Mouse (Mus musculus) hindbrain, embryonic 14.5 days (tissue): ENCODE data around the gene Hk3. TPM values are rescaled to one million over a fixed set of nuclear protein-coding genes. Genes with fewer than 3 reads are reported as not detected.
A peak's percentile ranks its signal among the peaks of the same experiment; 100 is the strongest.

Source experiments
- ATAC-seq: fragments of 200-750 bp; cut with Nextera tagmentation; 2 replicates; pipeline ENCODE4 v1.8.0; 2017; ENCODE audit warnings: moderate number of reproducible peaks, mild to moderate bottlenecking, moderate TSS enrichment, moderate library complexity; ENCODE audit not compliant: low FRiP score
- DNase-seq: peaks from one replicate; pipeline ENCODE4 v3.0.0-alpha.2; 2015; ENCODE audit warnings: low spot score
- H3K27ac ChIP-seq: fragments of 300-500 bp; sonication (generic); 2 replicates; pipeline ENCODE4 v1.5.1; 2014; ENCODE audit warnings: mild to moderate bottlenecking, moderate library complexity
- H3K27me3 ChIP-seq: fragments of 300-500 bp; sonication (generic); 2 replicates; pipeline ENCODE4 v1.6.1; 2014; ENCODE audit warnings: mild to moderate bottlenecking, low read length, mixed read lengths; ENCODE audit not compliant: control insufficient read depth, insufficient read depth
- H3K36me3 ChIP-seq: fragments of 300-500 bp; sonication (generic); replicated peaks from 2 replicates; pipeline ENCODE4 v1.6.1; 2014; ENCODE audit not compliant: control insufficient read depth, insufficient read depth
- H3K4me1 ChIP-seq: fragments of 300-500 bp; sonication (generic); replicated peaks from 2 replicates; pipeline ENCODE4 v1.6.1; 2014; ENCODE audit warnings: antibody characterized with exemption, low read length, mixed read lengths; ENCODE audit not compliant: control insufficient read depth, insufficient read depth
- H3K4me2 ChIP-seq: fragments of 300-500 bp; sonication (generic); replicated peaks from 2 replicates; pipeline ENCODE4 v1.6.1; 2014; ENCODE audit warnings: mild to moderate bottlenecking, moderate library complexity
- H3K4me3 ChIP-seq: fragments of 300-500 bp; sonication (generic); replicated peaks from 2 replicates; pipeline ENCODE4 v1.5.1; 2014; ENCODE audit warnings: mild to moderate bottlenecking, low read length
- H3K9ac ChIP-seq: fragments of 300-500 bp; sonication (generic); 2 replicates; pipeline ENCODE4 v1.6.1; 2014
- H3K9me3 ChIP-seq: fragments of 300-500 bp; sonication (generic); 2 replicates; pipeline ENCODE4 v1.6.1; 2016; ENCODE audit warnings: low read length; ENCODE audit not compliant: control insufficient read depth
- WGBS: fragments of 180-500 bp; shearing (Covaris S2); extraction: QIAGEN DNeasy Blood & Tissue Kit; methylation state at CpG from one replicate; pipeline ENCODE4 v1.1.7; 2014; 5-methylcytosine and 5-hydroxymethylcytosine counted together
- polyA plus RNA-seq: library from polyadenylated mRNA; unstranded; fragments of >200 nt; fragmentation: Nextera tagmentation; extraction: Ambion mirVana; gene quantifications from 2 replicates; pipeline ENCODE4 v1.2.1, GENCODE M21; 2014

Gene Hk3
- 0.70 and 0.83 TPM in 2 replicates for polyA plus RNA-seq

DNA sequence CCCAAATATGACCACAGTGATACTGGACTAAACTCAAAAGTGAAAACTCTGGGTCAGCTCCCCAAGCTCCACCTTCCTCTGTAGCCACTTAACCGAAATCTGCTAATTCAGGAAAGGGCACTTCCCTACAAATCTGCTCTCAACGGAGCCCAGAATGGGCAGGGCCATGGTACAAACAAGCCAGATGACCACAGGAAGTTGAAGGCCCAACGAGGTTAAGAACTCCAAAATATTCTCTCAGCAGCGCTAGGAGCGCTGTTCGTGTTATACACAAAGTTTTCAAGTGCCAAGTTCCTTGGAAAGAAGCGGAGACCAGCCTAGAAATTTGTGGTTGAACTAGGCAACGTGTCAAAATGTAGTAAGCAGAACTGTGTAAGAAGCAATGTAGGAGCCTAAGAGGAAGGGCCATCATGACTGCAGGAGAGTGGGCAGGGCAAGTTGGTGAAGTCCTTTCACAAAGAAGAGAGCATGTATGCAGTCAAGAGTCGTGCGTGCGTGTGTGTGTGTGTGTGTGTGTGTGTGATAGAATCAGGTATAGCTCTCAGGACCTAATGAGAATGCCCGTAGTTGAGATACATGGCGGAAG lies at the start of gene Hk3:
Gene Hk3 (minus strand): TSS at position 192 of the 586 bp plus-strand sequence.
- ATAC-seq (no peak), DNase-seq (no peak)
- Histone ChIP-seq H3K36me3 (no peaks in the 10 kb centered on the region; the same call in 1 of the 2 replicates), H3K27ac (no peak within 1 kb of the TSS), H3K9ac (no peak within 1 kb of the TSS), H3K4me2 (no peak within 1 kb of the TSS), H3K27me3 (no peaks in the 10 kb centered on the region), H3K9me3 (no peaks in the 10 kb centered on the region), H3K4me3 (no peak within 1 kb of the TSS), H3K4me1 (no peaks in the 10 kb centered on the region)
- 92% methylated on average over 13 of the region's 13 CpGs for WGBS

DNA sequence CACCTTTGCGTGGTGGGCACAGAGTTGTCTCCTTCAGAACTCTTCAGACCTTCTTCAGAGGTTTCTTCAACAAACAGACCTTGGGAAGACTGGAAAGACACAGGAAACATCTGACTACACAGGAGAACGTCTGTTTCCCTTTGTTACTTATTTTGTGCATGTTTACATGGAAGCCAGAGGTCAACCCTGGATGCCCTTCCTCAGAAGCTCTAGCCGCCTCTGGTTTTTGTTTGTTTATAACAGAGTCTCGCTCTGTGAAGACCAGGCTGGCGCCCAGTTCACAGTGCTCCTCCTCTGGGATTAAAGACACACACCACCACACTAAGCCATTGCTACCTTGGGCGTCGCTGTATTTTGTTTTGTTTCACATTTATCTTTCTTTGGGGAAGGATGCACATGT lies 48.5 kb upstream of the Hk3 start:
- Histone ChIP-seq H3K4me2 (no peak overlapping the region), H3K9me3 (no peaks in the 10 kb centered on the region), H3K4me1 (no peaks in the 10 kb centered on the region), H3K9ac (no peak overlapping the region), H3K27me3 (no peaks in the 10 kb centered on the region), H3K4me3 (no peak overlapping the region), H3K36me3 (peaks cover 11% of the 10 kb centered on the region; the same call in 1 of the 2 replicates), H3K27ac (no peak overlapping the region)
- ATAC-seq = no peak
- WGBS = 80% methylated on average over 7 of the region's 7 CpGs
- DNase-seq = no peak

DNA sequence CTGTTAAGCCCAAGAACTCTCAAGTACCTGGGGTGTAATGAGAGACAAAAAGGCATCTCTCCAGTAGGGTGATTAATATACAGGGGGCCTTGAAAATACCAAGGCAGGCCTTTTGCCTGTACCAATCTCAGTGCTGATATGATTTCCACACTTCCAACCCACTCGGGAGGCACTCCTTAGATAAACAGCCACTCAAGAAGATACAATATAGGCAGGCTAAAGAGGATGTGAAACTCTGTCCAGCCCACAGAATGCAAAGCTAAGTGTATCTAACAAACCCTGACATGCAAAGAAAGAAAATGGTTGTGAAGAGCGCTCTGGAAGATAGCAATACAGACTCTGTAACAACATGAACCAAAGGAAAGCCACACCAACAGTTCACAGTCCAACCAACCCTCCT lies 42.1 kb upstream of the Hk3 start:
- Histone ChIP-seq H3K9ac (no peak overlapping the region), H3K27ac (no peak overlapping the region), H3K9me3 (no peaks in the 10 kb centered on the region), H3K36me3 (no peaks in the 10 kb centered on the region; the same call in 1 of the 2 replicates), H3K27me3 (no peaks in the 10 kb centered on the region), H3K4me1 (no peaks in the 10 kb centered on the region), H3K4me3 (no peak overlapping the region), H3K4me2 (no peak overlapping the region)
- WGBS = 90% methylated on average over 2 of the region's 2 CpGs
- ATAC-seq (no peak), DNase-seq (no peak)

DNA sequence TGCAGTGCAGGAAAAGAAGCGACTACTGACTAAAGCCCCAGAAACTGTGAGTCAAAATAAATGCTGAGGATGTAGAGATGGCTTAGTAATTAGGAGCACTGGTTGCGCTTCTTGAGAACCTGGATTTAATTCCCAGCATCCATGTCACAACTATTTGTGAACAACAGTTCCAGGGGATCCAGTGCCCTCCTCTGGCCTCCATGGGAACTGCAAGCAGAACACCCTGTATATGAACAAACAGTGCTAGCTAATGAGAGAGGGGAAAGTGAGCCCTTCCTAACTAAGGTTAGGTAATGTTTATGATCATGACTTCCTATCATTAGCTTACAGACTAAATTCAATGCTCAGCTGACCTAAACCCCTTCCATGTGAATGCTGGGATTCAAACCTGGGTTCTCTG lies 36.9 kb upstream of the Hk3 start:
- Histone ChIP-seq H3K27me3 (no peaks in the 10 kb centered on the region), H3K4me3 (no peak overlapping the region), H3K9ac (no peak overlapping the region), H3K9me3 (no peaks in the 10 kb centered on the region), H3K4me2 (no peak overlapping the region), H3K27ac (no peak overlapping the region), H3K4me1 (no peaks in the 10 kb centered on the region), H3K36me3 (peaks cover 6% of the 10 kb centered on the region; the same call in 1 of the 2 replicates)
- no peak for DNase-seq
- ATAC-seq = no peak
- 94% methylated on average over 2 of the region's 2 CpGs for WGBS

DNA sequence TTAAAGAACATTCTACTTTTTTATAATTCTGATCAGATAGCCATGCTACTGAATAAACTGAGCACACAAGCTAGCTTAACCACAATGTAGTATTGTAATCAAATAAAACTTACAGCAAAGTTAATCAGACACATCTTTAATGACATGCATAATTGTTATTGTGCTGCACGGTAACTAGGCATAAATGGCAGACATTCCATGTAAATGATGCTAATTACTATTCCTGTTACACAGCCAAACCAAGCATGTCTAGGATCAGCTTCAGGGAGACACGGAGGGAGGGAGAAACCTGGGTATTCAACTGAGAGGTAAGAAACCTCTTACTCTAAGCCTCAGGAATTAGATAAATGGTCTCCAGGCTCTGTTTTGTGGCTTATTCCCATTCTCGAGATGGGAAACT lies 26.5 kb upstream of the Hk3 start:
- 45% methylated on average over 3 of the region's 3 CpGs for WGBS
- no peak overlapping the region for H3K9ac ChIP-seq
- H3K4me1 ChIP-seq = no peaks in the 10 kb centered on the region
- ATAC-seq (no peak), DNase-seq (peak; percentile 36)
- H3K27ac ChIP-seq = no peak overlapping the region
- no peak overlapping the region for H3K4me2 ChIP-seq
- H3K36me3 ChIP-seq = peaks cover 6% of the 10 kb centered on the region; the same call in 1 of the 2 replicates
- no peak overlapping the region for H3K4me3 ChIP-seq
- H3K27me3 ChIP-seq = no peaks in the 10 kb centered on the region
- H3K9me3 ChIP-seq = no peaks in the 10 kb centered on the region

DNA sequence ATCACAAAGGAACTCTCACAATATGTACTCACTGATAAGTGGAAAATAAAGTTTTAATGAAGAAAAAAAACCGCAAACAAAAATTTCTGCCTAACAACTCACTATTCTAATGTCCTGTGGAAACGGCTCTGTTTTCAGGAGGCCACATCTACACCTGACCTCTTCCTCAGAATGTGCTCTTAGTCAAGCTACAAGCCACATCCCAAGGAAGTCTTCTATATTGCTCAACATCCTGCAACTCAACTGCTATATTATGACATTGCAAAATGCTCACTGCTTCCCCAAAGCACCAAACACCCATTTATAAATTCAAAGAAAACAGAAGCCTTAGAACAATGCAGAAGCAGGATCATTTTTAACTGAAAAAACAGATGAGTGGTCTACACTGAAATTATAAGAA lies 18.8 kb upstream of the Hk3 start:
- H3K4me2 ChIP-seq = no peak overlapping the region
- DNase-seq (no peak), ATAC-seq (no peak)
- no peaks in the 10 kb centered on the region for H3K27me3 ChIP-seq
- H3K36me3 ChIP-seq = peaks cover 13% of the 10 kb centered on the region
- no peak overlapping the region for H3K4me3 ChIP-seq
- H3K27ac ChIP-seq = no peak overlapping the region
- no peak overlapping the region for H3K9ac ChIP-seq
- no peaks in the 10 kb centered on the region for H3K4me1 ChIP-seq
- WGBS = 92% methylated on average over 2 of the region's 2 CpGs
- H3K9me3 ChIP-seq = no peaks in the 10 kb centered on the region

DNA sequence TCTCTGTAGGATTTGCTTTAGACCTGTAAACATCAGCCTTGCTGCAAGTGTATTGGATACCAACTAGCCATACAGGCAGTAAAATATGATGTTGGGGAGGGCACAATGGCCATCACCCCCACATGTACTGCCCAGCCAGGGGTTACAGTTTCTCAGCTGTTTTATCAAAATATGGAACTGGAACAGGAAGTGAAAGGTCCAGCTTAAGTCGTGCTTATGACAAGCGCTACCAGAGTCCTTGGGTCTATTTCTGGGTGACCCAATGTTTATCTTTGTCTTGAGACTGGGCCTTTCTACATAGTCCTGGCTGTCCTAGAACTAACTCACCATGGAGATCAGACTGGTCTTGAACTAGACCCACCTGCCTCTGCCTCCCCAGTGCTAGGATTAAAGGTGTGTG lies 3.0 kb upstream of the Hk3 start:
- WGBS = 95% methylated on average over 2 of the region's 2 CpGs
- Histone ChIP-seq H3K36me3 (peaks cover 11% of the 10 kb centered on the region; the same call in 1 of the 2 replicates), H3K9ac (no peak overlapping the region), H3K4me1 (no peaks in the 10 kb centered on the region), H3K27ac (no peak overlapping the region), H3K4me2 (no peak overlapping the region), H3K4me3 (no peak overlapping the region), H3K27me3 (no peaks in the 10 kb centered on the region), H3K9me3 (no peaks in the 10 kb centered on the region)
- no peak for ATAC-seq
- DNase-seq = no peak

DNA sequence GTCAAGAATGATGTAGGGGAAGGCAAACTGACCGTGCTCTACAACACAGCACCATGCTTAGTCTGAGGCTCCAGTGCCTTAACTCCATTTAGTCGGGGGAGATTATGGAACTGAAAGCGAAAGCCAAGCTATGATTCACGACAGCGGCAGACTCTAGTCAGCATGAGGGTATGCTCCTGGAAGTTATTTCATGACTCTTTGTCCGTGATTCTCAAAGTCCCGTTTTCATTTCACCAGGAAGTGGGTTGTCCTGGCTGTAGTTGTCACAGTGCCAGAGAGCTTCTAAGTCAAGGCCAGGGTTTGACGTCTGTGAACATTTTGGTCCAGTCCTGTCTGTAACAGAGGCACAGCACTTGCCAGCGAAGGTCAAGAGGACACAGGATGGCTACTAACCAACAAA lies 1.5 kb upstream of the Hk3 start:
- Histone ChIP-seq H3K4me3 (no peak overlapping the region), H3K9ac (no peak overlapping the region), H3K27ac (no peak overlapping the region), H3K36me3 (peaks cover 2% of the 10 kb centered on the region; the same call in 1 of the 2 replicates), H3K4me1 (no peaks in the 10 kb centered on the region), H3K27me3 (no peaks in the 10 kb centered on the region), H3K4me2 (no peak overlapping the region), H3K9me3 (no peaks in the 10 kb centered on the region)
- DNase-seq (no peak), ATAC-seq (no peak)
- 78% methylated on average over 9 of the region's 9 CpGs for WGBS

DNA sequence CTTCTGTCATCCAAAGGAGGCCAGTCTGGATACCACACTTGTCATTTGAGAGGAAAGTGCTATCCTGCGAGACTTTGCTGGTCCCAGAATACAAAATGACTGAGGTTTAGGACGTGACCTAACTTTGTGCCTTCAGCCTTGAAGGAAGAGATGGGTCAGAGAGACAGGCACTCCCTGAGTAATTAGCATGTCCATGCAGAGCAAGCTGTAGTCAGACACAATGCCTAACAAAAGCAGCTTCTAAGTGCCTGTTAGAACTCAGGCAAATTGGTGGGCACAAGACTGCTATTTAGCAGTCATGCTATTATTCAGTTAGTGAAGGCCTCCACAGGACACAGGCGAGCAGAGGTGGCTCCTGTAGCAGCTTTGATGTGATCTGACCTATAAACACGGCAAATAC lies 1.1 kb upstream of the Hk3 start:
- Histone ChIP-seq H3K4me1 (no peaks in the 10 kb centered on the region), H3K4me3 (no peak overlapping the region), H3K9me3 (no peaks in the 10 kb centered on the region), H3K36me3 (no peaks in the 10 kb centered on the region; the same call in 1 of the 2 replicates), H3K27ac (no peak overlapping the region), H3K27me3 (no peaks in the 10 kb centered on the region), H3K4me2 (no peak overlapping the region), H3K9ac (no peak overlapping the region)
- 30% methylated on average over 4 of the region's 4 CpGs for WGBS
- DNase-seq (no peak), ATAC-seq (no peak)

DNA sequence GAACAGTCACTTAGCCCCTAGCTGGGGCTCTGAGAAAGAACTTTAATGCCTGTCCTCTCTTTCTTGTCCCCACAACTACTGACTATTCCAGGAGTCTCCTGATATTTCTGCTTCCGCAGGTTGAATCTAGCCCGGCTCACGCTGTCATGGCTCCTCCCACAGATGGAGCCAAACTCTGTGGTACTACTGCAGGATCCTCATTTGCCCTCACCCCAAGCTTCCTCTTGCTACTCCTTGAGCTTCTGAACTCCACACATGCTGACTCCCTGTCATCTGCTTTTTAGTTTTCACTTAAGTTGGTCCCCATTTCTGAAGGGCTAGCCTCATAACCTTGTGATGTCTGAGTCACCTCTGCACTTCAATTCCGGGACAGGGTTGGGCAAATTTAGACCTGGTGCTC lies 1.1 kb downstream of the Hk3 start:
- WGBS = 96% methylated on average over 4 of the region's 4 CpGs
- H3K9ac ChIP-seq = no peak overlapping the region
- H3K4me3 ChIP-seq = no peak overlapping the region
- H3K9me3 ChIP-seq = no peaks in the 10 kb centered on the region
- no peaks in the 10 kb centered on the region for H3K36me3 ChIP-seq
- H3K4me2 ChIP-seq = no peak overlapping the region
- no peak overlapping the region for H3K27ac ChIP-seq
- no peaks in the 10 kb centered on the region for H3K27me3 ChIP-seq
- ATAC-seq (no peak), DNase-seq (no peak)
- no peaks in the 10 kb centered on the region for H3K4me1 ChIP-seq
